Mouse (Mus musculus) lung, postnatal 14 days (tissue): ENCODE measurements around the gene Crnkl1.
"Not testable (repeated sequence)": the region's sequence is repeated elsewhere in the genome, so short reads cannot be mapped to it uniquely, and the experiment has no call there.

ENCODE experiments used
- DNase-seq: peaks from one replicate; pipeline ENCODE4 v3.0.0; 2021

The Crnkl1 gene

GRCm38 (mm10) chr2:145905884-145906283 is 28.9 kb downstream of the Crnkl1 start:
- DNase-seq, result not testable (repeated sequence)

- DNase-seq, result no peak
These were observed 29.7 kb downstream of the Crnkl1 start for GRCm38 (mm10) chr2:145905156-145905555.

- DNase-seq, result no peak
These were observed 30.7 kb downstream of the Crnkl1 start for GRCm38 (mm10) chr2:145903983-145904616.

GRCm38 (mm10) chr2:145903061-145903901 is 31.5 kb downstream of the Crnkl1 start:
- peak; percentile 90 for DNase-seq

GRCm38 (mm10) chr2:145901861-145902260 is 33.0 kb downstream of the Crnkl1 start, which contains the start of gene Naa20:
TSS of gene Naa20 (plus strand) at chr2:145902099.
- no peak for DNase-seq

- DNase-seq, result not testable (repeated sequence)
These were observed 34.5 kb downstream of the Crnkl1 start for GRCm38 (mm10) chr2:145900318-145900717.

- no peak for DNase-seq
These were observed 36.7 kb downstream of the Crnkl1 start for GRCm38 (mm10) chr2:145898106-145898505.

GRCm38 (mm10) chr2:145893756-145894155 is 41.1 kb downstream of the Crnkl1 start:
- no peak for DNase-seq

- DNase-seq, result no peak
These were observed 44.2 kb downstream of the Crnkl1 start for GRCm38 (mm10) chr2:145890571-145890970.

- DNase-seq, result no peak
These were observed 45.9 kb downstream of the Crnkl1 start for GRCm38 (mm10) chr2:145888766-145889480.

- peak; percentile 73 for DNase-seq
These were observed 46.7 kb downstream of the Crnkl1 start for GRCm38 (mm10) chr2:145887937-145888765.

GRCm38 (mm10) chr2:145884913-145885785 is 49.7 kb downstream of the Crnkl1 start:
- DNase-seq, result no peak

GRCm38 (mm10) chr2:145884036-145884912 is 50.5 kb downstream of the Crnkl1 start:
- no peak for DNase-seq

- no peak for DNase-seq
These were observed 52.4 kb downstream of the Crnkl1 start for GRCm38 (mm10) chr2:145882398-145882797.

GRCm38 (mm10) chr2:145881932-145882331 is 52.9 kb downstream of the Crnkl1 start:
- no peak for DNase-seq

- DNase-seq, result no peak
These were observed 53.7 kb downstream of the Crnkl1 start for GRCm38 (mm10) chr2:145880887-145881747.

GRCm38 (mm10) chr2:145877191-145877590 is 57.6 kb downstream of the Crnkl1 start:
- DNase-seq, result no peak

GRCm38 (mm10) chr2:145874879-145875482 is 59.8 kb downstream of the Crnkl1 start:
- no peak for DNase-seq

GRCm38 (mm10) chr2:145873953-145874352 is 60.9 kb downstream of the Crnkl1 start:
- no peak for DNase-seq
